Mouse (Mus musculus) spleen, postnatal 14 days (tissue): ENCODE results near the gene Vgf.

Experiments
- DNase-seq, 2 experiments: peaks; one replicate each; pipeline ENCODE4 v3.0.0; 2021 to 2022; ENCODE audit warnings: low spot score in 2 of 2

Vgf gene

GRCm38 (mm10) chr5:137029643-137030415, 3.6 kb downstream of the Vgf start:
- peak; percentile 83 to 93 for DNase-seq

GRCm38 (mm10) chr5:137030416-137030810, 4.2 kb downstream of the Vgf start:
- DNase-seq = no peak

GRCm38 (mm10) chr5:137031076-137032032, 5.2 kb downstream of the Vgf start:
- no peak for DNase-seq

GRCm38 (mm10) chr5:137032033-137032421, 5.8 kb downstream of the Vgf start:
- no peak for DNase-seq

GRCm38 (mm10) chr5:137032641-137033074, 6.5 kb downstream of the Vgf start:
- peak; percentile 69 to 80 for DNase-seq

GRCm38 (mm10) chr5:137036211-137036610, 10.0 kb downstream of the Vgf start:
- no peak for DNase-seq

GRCm38 (mm10) chr5:137039453-137039852, 13.3 kb downstream of the Vgf start:
- no peak for DNase-seq

- DNase-seq = no peak
Observed at GRCm38 (mm10) chr5:137041442-137041841, 15.2 kb downstream of the Vgf start.

GRCm38 (mm10) chr5:137043997-137044396, 17.8 kb downstream of the Vgf start:
- no peak for DNase-seq

- peak; percentile 83 to 86 for DNase-seq
Observed at GRCm38 (mm10) chr5:137045402-137046323, 19.5 kb downstream of the Vgf start, which contains the start of gene Ap1s1. TSS of gene Ap1s1 (minus strand) at chr5:137046135.

- DNase-seq = no peak
Observed at GRCm38 (mm10) chr5:137046324-137046718, 20.1 kb downstream of the Vgf start.

GRCm38 (mm10) chr5:137046991-137047390, 20.8 kb downstream of the Vgf start:
- DNase-seq = no peak

- no peak for DNase-seq
Observed at GRCm38 (mm10) chr5:137051125-137051524, 24.9 kb downstream of the Vgf start.

GRCm38 (mm10) chr5:137051914-137052505, 25.8 kb downstream of the Vgf start:
- DNase-seq = no peak

GRCm38 (mm10) chr5:137054299-137054698, 28.1 kb downstream of the Vgf start:
- DNase-seq = no peak

- no peak for DNase-seq
Observed at GRCm38 (mm10) chr5:137054873-137055272, 28.7 kb downstream of the Vgf start.

GRCm38 (mm10) chr5:137061809-137062481, 35.8 kb downstream of the Vgf start:
- peak in 1 of 2 experiments; percentile 27 for DNase-seq

GRCm38 (mm10) chr5:137062601-137063000, 36.4 kb downstream of the Vgf start:
- DNase-seq = no peak

GRCm38 (mm10) chr5:137065454-137065853, 39.3 kb downstream of the Vgf start:
- DNase-seq = no peak

GRCm38 (mm10) chr5:137065923-137066322, 39.7 kb downstream of the Vgf start:
- DNase-seq = no peak
